Mouse (Mus musculus): ENCODE measurements at regions not wholly inside any gene's neighbourhood (a gene's known extent, or its start where the extent isn't known, plus 50 kb on each side); places are given as distances from the start of the nearest gene placed in this dataset.

GRCm38 (mm10) chr13:42554961-42555360, 125.5 kb upstream of the Phactr1 start:
- TF ChIP-seq CTCF (IDR thresholded peaks at IDR 0.05; ENCODE audit: extremely low read depth, insufficient read depth, insufficient read length, insufficient replicate concordance) (no peak), POLR2A (IDR thresholded peaks at IDR 0.05; ENCODE audit: low read depth, low read length) (no peak)

Data from spleen, adult 2 months (tissue).